ENCODE assay signal across 8 mouse cellular contexts in the genomic region with DNA sequence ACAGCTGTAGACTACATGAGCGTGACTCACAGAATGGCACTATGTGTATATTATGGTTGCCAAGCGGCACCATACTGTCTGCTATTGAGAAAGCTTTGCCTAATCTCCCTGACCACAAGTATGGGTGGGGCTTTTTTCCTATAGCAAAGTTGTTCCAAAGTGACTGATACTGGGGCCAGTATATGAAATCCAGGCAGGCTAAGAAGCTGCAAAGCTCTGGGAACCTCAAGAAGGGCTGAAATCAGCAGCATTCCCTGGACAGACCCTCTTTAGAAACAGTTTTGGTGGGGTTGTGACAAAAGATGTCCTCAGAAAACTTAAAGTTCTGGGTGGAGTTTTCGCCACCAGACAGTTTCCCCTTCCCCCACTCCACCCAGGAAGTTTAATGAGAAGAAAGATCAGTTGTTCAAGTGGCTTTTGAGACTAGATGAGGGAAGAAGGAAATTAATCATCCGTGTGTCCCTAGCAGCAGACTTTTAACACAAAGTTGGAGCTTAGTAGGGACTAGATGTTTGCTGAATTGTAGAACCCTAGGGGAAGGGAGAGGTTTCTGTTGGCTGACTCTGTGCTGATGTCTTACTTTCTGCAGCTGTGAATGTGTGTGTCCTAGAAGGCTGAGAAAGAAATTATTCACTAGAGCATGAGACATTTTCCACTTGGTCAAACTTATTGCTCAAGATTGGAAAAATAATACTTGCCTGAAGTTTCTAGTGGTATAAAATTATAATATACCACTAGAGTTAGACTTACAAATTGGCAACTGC. TPM values are rescaled to one million over a fixed set of nuclear protein-coding genes. Genes with fewer than 3 reads are reported as not detected.
DNase-seq lines count a peak whose midpoint lies in the region; ATAC-seq lines count a peak whose summit lies in the region.

No protein-coding gene starts in this region.

- H3K4me2 ChIP-seq in heart, embryonic 16.5 days (ENCODE audit: low read depth, low read length) = peak overlapping the region; percentile 44
- H3K4me2 ChIP-seq in lung, embryonic 15.5 days = no peak overlapping the region
- H3K4me2 ChIP-seq in hindbrain, embryonic 14.5 days (replicated peaks) = no peak overlapping the region

- WGBS in heart, embryonic 16.5 days = 43% methylated on average over 4 of the region's 4 CpGs
- WGBS in lung, embryonic 15.5 days = 46% methylated on average over 4 of the region's 4 CpGs
- WGBS in hindbrain, embryonic 14.5 days = 63% methylated on average over 4 of the region's 4 CpGs
- 60% methylated on average over 4 of the region's 4 CpGs for WGBS in midbrain, embryonic 10.5 days

- H3K9me3 ChIP-seq in heart, embryonic 16.5 days (replicated peaks; ENCODE audit: control insufficient read depth, low read length) = no peaks in the 10 kb centered on the region
- no peaks in the 10 kb centered on the region for H3K9me3 ChIP-seq in lung, embryonic 15.5 days
- H3K9me3 ChIP-seq in hindbrain, embryonic 14.5 days (ENCODE audit: control insufficient read depth, low read length) = no peaks in the 10 kb centered on the region
- no peaks in the 10 kb centered on the region for H3K9me3 ChIP-seq in midbrain, embryonic 10.5 days (replicated peaks)

- no peak overlapping the region for H3K9ac ChIP-seq in heart, embryonic 16.5 days (ENCODE audit: low read length)
- no peak overlapping the region for H3K9ac ChIP-seq in lung, embryonic 15.5 days
- H3K9ac ChIP-seq in hindbrain, embryonic 14.5 days = no peak overlapping the region

- H3K27me3 ChIP-seq in heart, embryonic 16.5 days (ENCODE audit: control insufficient read depth, insufficient read depth, low read length) = no peaks in the 10 kb centered on the region
- no peaks in the 10 kb centered on the region for H3K27me3 ChIP-seq in lung, embryonic 15.5 days
- H3K27me3 ChIP-seq in hindbrain, embryonic 14.5 days (ENCODE audit: control insufficient read depth, insufficient read depth, low read length) = no peaks in the 10 kb centered on the region
- peaks cover 49% of the 10 kb centered on the region for H3K27me3 ChIP-seq in midbrain, embryonic 10.5 days (ENCODE audit: low read depth, poor library complexity, severe bottlenecking)

- no peaks in the 10 kb centered on the region for H3K36me3 ChIP-seq in heart, embryonic 16.5 days (ENCODE audit: control insufficient read depth, insufficient read depth)
- H3K36me3 ChIP-seq in lung, embryonic 15.5 days = no peaks in the 10 kb centered on the region
- no peaks in the 10 kb centered on the region for H3K36me3 ChIP-seq in hindbrain, embryonic 14.5 days (replicated peaks; ENCODE audit: control insufficient read depth, insufficient read depth)
- H3K36me3 ChIP-seq in midbrain, embryonic 10.5 days = no peaks in the 10 kb centered on the region

- peak overlapping the region; percentile 18 for H3K4me3 ChIP-seq in heart, embryonic 16.5 days (ENCODE audit: low read length)
- H3K4me3 ChIP-seq in lung, embryonic 15.5 days = no peak overlapping the region
- no peak overlapping the region for H3K4me3 ChIP-seq in hindbrain, embryonic 14.5 days (replicated peaks; ENCODE audit: low read length)
- no peak overlapping the region for H3K4me3 ChIP-seq in midbrain, embryonic 10.5 days

- H3K4me1 ChIP-seq in heart, embryonic 16.5 days (ENCODE audit: control insufficient read depth, insufficient read depth, low read length) = no peaks in the 10 kb centered on the region
- H3K4me1 ChIP-seq in lung, embryonic 15.5 days = no peaks in the 10 kb centered on the region
- no peaks in the 10 kb centered on the region for H3K4me1 ChIP-seq in hindbrain, embryonic 14.5 days (replicated peaks; ENCODE audit: control insufficient read depth, insufficient read depth, low read length)
- H3K4me1 ChIP-seq in midbrain, embryonic 10.5 days = no peaks in the 10 kb centered on the region

- peak; percentile 57 to 64 for DNase-seq in B cell, adult 2 months
- DNase-seq in NIH3T3 (ENCODE audit: low read depth) = peak; percentile 74
- DNase-seq in thymus, postnatal 25 days = peak; percentile 55
- DNase-seq in hindbrain, embryonic 14.5 days (ENCODE audit: low spot score) = no peak
- no peak for DNase-seq in midbrain, embryonic 10.5 days (ENCODE audit: low spot score)
- DNase-seq in kidney, adult 8-10 months = no peak

- peak; percentile 70 for ATAC-seq in heart, embryonic 16.5 days (replicated peaks; ENCODE audit: extremely low read depth, insufficient read depth, low FRiP score)
- no peak for ATAC-seq in lung, embryonic 15.5 days (ENCODE audit: borderline replicate concordance, extremely low read depth, low FRiP score, low TSS enrichment)
- ATAC-seq in hindbrain, embryonic 14.5 days (ENCODE audit: low FRiP score) = no peak

- peak overlapping the region; percentile 78 for H3K27ac ChIP-seq in heart, embryonic 16.5 days (ENCODE audit: low read length)
- peak overlapping the region; percentile 35 for H3K27ac ChIP-seq in lung, embryonic 15.5 days
- H3K27ac ChIP-seq in hindbrain, embryonic 14.5 days = no peak overlapping the region
- H3K27ac ChIP-seq in midbrain, embryonic 10.5 days (replicated peaks) = no peak overlapping the region

RNA-seq across cellular contexts. Expression of a gene that starts 2.2 kb away (rescaled TPM):
- 1.3 TPM in 2 replicates for polyA plus RNA-seq in heart, embryonic 16.5 days (2015; fragmentation: Nextera tagmentation; extraction: Ambion mirVana)
- polyA plus RNA-seq in lung, embryonic 15.5 days (2015; fragmentation: Nextera tagmentation; extraction: Ambion mirVana) = 0.22 and 0.42 TPM in 2 replicates
- 0.51 and 0.63 TPM in 2 replicates for polyA plus RNA-seq in hindbrain, embryonic 14.5 days (2014; fragmentation: Nextera tagmentation; extraction: Ambion mirVana)
- 0.30 and 0.31 TPM in 2 replicates for polyA plus RNA-seq in midbrain, embryonic 10.5 days (2016; fragmentation: Nextera tagmentation; extraction: Ambion mirVana)

Comparison
In these comparisons a context has a peak if more than half of its experiments do, and no peak if none do; other contexts are left out.
1. DNase-seq: peak in B cell, adult 2 months (2 of 2), NIH3T3 (single experiment) and thymus, postnatal 25 days (single experiment); none in hindbrain, embryonic 14.5 days (single experiment), midbrain, embryonic 10.5 days (single experiment) and kidney, adult 8-10 months (0 of 2).
2. H3K27ac ChIP-seq: peak in heart, embryonic 16.5 days (single experiment) and lung, embryonic 15.5 days (single experiment); none in hindbrain, embryonic 14.5 days (single experiment) and midbrain, embryonic 10.5 days (single experiment).